Mouse (Mus musculus): ENCODE measurements around the gene Npcd. TPM values are rescaled to one million over a fixed set of nuclear protein-coding genes. Genes with fewer than 3 reads are reported as not detected.

Npcd gene
- polyA plus RNA-seq, 1 experiment = not detected

DNA sequence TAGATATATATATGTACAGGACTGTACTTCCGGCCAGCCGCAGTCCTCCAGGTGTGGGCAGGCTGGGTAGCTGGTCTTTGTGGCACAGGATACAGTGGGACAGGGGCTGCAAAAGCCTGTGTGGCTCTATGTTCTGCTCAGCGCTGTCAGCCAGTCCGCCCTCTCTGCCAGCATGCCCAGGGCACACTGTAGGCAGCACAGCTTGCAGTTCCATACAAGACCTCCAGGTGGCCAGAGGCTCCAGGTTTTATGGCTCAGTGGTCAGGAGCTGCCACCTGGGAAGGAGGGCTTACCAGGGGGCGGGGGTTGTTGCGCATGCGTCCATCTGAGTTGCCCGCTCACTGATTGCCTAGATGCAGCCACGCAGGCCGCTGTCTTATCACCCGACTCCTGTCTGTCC is 86.0 kb downstream of the Npcd start:
- no peaks in the 10 kb centered on the region for H3K36me3 ChIP-seq (ENCODE audit: control insufficient read depth, insufficient read depth, low read length)

DNA sequence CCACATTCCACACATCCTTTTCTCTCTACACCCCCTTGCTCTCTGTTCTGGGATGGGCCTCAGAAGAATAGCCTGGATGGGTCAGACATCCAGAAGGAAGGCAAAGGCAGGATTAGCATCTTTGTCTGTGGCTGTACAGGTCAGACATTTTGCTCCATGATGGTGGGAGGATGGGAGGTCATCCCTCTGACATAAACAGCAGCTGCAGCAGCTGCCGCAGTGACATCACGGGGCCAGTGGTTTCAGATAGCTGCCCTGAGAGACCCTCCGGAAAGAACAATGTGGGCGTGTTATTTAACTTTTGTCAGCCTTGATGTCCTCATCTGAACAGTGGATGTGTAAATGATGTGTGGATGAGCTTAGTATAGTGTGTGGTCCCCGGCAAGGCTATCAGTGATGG is 88.2 kb downstream of the Npcd start:
- Histone ChIP-seq H3K36me3 (ENCODE audit: control insufficient read depth, insufficient read depth, low read length) (no peaks in the 10 kb centered on the region), H3K27me3 (ENCODE audit: control insufficient read depth, insufficient read depth, low read length) (no peaks in the 10 kb centered on the region), H3K4me3 (ENCODE audit: control insufficient read depth, low read depth, low read length) (no peak overlapping the region), H3K27ac (ENCODE audit: control insufficient read depth, insufficient read depth, low read depth, low read length) (no peak overlapping the region), H3K4me1 (ENCODE audit: control insufficient read depth, insufficient read depth, low read length) (peaks cover 20% of the 10 kb centered on the region)
- no peak for TF ChIP-seq CTCF (IDR thresholded peaks at IDR 0.05; ENCODE audit: control insufficient read depth, insufficient read depth, insufficient replicate concordance, low read depth, low read length)
- TF ChIP-seq POLR2A (IDR thresholded peaks at IDR 0.05; ENCODE audit: control insufficient read depth, low read depth, low read length) = no peak

More for the DNA sequence above, 86.0 kb downstream of the Npcd start:
- Histone ChIP-seq H3K27me3 (ENCODE audit: control insufficient read depth, insufficient read depth, low read length) (no peaks in the 10 kb centered on the region), H3K4me3 (ENCODE audit: control insufficient read depth, low read depth, low read length) (no peak overlapping the region), H3K4me1 (ENCODE audit: control insufficient read depth, insufficient read depth, low read length) (peaks cover 6% of the 10 kb centered on the region), H3K27ac (ENCODE audit: control insufficient read depth, insufficient read depth, low read depth, low read length) (no peak overlapping the region)
- TF ChIP-seq CTCF (IDR thresholded peaks at IDR 0.05; ENCODE audit: control insufficient read depth, insufficient read depth, insufficient replicate concordance, low read depth, low read length) (peak; percentile 50; the same call in 1 of the 2 replicates), POLR2A (IDR thresholded peaks at IDR 0.05; ENCODE audit: control insufficient read depth, low read depth, low read length) (no peak)

DNA sequence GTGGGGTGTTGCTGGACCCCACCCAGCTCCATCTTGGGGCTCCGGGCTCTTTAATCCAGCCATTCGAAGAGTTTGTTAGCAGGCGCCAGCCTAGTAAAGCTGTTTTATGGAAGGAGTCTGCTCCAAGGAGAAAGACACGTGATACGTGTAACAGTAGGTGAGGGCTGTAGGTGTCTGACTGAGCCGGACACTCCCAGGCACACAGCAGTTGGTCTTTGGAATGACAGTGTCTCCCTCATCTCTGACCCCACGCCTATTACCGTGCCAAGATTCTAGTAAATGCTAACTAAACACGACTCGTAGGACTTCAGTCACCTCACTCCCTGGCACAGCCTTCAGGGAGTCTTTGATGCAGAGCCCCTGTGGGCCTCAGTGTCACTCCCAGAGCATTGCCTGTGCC is 88.7 kb downstream of the Npcd start:
- H3K27ac ChIP-seq (ENCODE audit: control insufficient read depth, insufficient read depth, low read depth, low read length) = no peak overlapping the region
- H3K27me3 ChIP-seq (ENCODE audit: control insufficient read depth, insufficient read depth, low read length) = no peaks in the 10 kb centered on the region
- no peaks in the 10 kb centered on the region for H3K36me3 ChIP-seq (ENCODE audit: control insufficient read depth, insufficient read depth, low read length)
- peaks cover 20% of the 10 kb centered on the region for H3K4me1 ChIP-seq (ENCODE audit: control insufficient read depth, insufficient read depth, low read length)
- no peak for TF ChIP-seq POLR2A (IDR thresholded peaks at IDR 0.05; ENCODE audit: control insufficient read depth, low read depth, low read length)
- TF ChIP-seq CTCF (IDR thresholded peaks at IDR 0.05; ENCODE audit: control insufficient read depth, insufficient read depth, insufficient replicate concordance, low read depth, low read length) = no peak
- H3K4me3 ChIP-seq (ENCODE audit: control insufficient read depth, low read depth, low read length) = no peak overlapping the region

DNA sequence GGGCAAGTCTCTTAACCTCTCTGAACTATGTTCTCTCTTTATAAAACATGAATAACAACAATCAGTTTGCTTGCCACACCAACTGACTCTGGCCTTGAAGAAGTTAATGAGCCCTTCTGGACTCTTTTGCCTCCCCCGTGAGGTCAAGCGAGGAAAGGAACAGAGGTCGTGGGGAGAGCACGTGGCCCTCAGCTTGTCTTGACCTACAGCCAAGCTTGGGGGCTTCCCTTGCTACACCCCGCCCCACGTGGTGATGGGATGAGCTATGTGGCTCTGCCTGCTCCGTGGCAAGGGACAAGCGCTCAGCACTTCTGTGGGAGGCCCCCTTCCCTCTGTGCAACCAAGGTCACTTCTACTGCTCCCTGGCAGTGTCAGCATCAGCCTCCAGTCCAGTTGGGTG is 89.3 kb downstream of the Npcd start:
- Histone ChIP-seq H3K27me3 (ENCODE audit: control insufficient read depth, insufficient read depth, low read length) (no peaks in the 10 kb centered on the region), H3K36me3 (ENCODE audit: control insufficient read depth, insufficient read depth, low read length) (no peaks in the 10 kb centered on the region), H3K4me1 (ENCODE audit: control insufficient read depth, insufficient read depth, low read length) (peaks cover 20% of the 10 kb centered on the region), H3K27ac (ENCODE audit: control insufficient read depth, insufficient read depth, low read depth, low read length) (peak overlapping the region; percentile 16; the same call in 1 of the 2 replicates), H3K4me3 (ENCODE audit: control insufficient read depth, low read depth, low read length) (no peak overlapping the region)
- TF ChIP-seq CTCF (IDR thresholded peaks at IDR 0.05; ENCODE audit: control insufficient read depth, insufficient read depth, insufficient replicate concordance, low read depth, low read length) (no peak), POLR2A (IDR thresholded peaks at IDR 0.05; ENCODE audit: control insufficient read depth, low read depth, low read length) (no peak)

- H3K27me3 ChIP-seq (ENCODE audit: control insufficient read depth, insufficient read depth, low read length) = no peaks in the 10 kb centered on the region
- peak overlapping the region; percentile 14; the same call in 1 of the 2 replicates for H3K27ac ChIP-seq (ENCODE audit: control insufficient read depth, insufficient read depth, low read depth, low read length)
- peaks cover 20% of the 10 kb centered on the region for H3K4me1 ChIP-seq (ENCODE audit: control insufficient read depth, insufficient read depth, low read length)
- H3K36me3 ChIP-seq (ENCODE audit: control insufficient read depth, insufficient read depth, low read length) = no peaks in the 10 kb centered on the region
- no peak; the same call in 1 of the 2 replicates for TF ChIP-seq POLR2A (IDR thresholded peaks at IDR 0.05; ENCODE audit: control insufficient read depth, low read depth, low read length)
- H3K4me3 ChIP-seq (ENCODE audit: control insufficient read depth, low read depth, low read length) = no peak overlapping the region
These were observed 90.0 kb downstream of the Npcd start for GRCm38 (mm10) chr15:79744001-79744400.

DNA sequence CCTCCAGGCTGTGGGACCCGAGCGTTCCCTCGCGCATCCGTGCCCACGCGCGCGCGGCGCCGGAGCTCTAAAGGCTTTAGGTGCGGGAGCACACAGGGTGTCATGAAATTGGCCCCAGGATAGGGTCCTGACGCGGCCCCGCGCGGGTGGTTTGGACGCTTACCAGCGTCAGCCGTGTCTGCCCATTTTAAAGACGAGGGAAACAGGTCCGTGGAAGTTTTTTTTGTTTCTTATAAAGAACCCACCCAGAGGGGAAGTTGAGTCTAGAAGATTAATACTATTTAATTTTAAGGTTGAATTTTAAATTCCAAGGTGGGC is 91.4 kb downstream of the Npcd start:
- H3K4me1 ChIP-seq (ENCODE audit: control insufficient read depth, insufficient read depth, low read length) = peaks cover 20% of the 10 kb centered on the region
- TF ChIP-seq CTCF (IDR thresholded peaks at IDR 0.05; ENCODE audit: control insufficient read depth, insufficient read depth, insufficient replicate concordance, low read depth, low read length) = no peak
- TF ChIP-seq POLR2A (IDR thresholded peaks at IDR 0.05; ENCODE audit: control insufficient read depth, low read depth, low read length) = no peak
- H3K27ac ChIP-seq (ENCODE audit: control insufficient read depth, insufficient read depth, low read depth, low read length) = peak overlapping the region; percentile 2; the same call in 1 of the 2 replicates
- H3K36me3 ChIP-seq (ENCODE audit: control insufficient read depth, insufficient read depth, low read length) = no peaks in the 10 kb centered on the region
- H3K27me3 ChIP-seq (ENCODE audit: control insufficient read depth, insufficient read depth, low read length) = no peaks in the 10 kb centered on the region
- H3K4me3 ChIP-seq (ENCODE audit: control insufficient read depth, low read depth, low read length) = peak overlapping the region; percentile 83

DNA sequence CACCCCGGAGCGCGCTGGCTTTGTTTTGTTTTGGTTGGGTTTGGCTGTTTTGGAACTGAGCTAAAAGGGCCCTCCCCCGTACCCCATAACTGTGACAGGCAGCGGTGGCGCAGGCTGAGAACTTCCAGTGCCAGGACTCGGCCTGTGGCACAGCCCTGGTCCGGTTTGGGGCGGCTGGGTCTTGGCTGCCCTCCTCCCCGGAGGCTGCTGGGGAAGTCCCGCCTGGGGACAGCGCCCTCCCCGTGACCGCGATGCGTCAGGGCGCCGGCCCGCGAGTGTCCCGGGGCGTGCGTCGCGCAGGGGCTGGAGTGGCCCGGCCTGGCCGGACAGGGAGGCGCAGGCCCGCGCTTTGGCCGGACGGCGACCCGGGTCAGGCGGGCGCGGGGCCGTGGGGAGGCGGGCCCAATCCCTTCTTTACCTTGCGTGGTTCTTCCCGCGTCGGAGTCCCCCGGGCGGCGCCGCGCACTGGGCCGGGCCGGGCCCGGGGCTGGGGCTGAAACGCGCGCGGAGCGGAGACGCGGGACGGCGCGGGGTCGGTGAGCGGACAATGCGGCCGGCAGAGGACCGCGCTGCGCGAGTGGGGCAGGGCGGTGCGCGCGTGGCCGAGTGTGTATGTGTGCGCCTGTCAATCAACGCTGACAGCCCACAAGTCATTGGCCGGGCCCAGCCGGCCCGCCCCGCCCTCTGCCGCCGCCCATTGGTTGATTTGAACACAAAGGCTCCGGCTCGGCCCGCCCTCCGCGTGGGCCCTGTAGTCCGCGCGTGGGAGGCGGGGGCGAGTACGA is 91.9 kb downstream of the Npcd start, which contains the start of gene Sun2:
TSS of gene Sun2 (minus strand) at position 616 of the 785 bp plus-strand sequence.
- H3K4me3 ChIP-seq (ENCODE audit: control insufficient read depth, low read depth, low read length) = peak within 1 kb of the TSS; percentile 83
- peak within 1 kb of the TSS; percentile 71 for H3K27ac ChIP-seq (ENCODE audit: control insufficient read depth, insufficient read depth, low read depth, low read length)
- H3K36me3 ChIP-seq (ENCODE audit: control insufficient read depth, insufficient read depth, low read length) = no peaks in the 10 kb centered on the region
- TF ChIP-seq POLR2A (IDR thresholded peaks at IDR 0.05; ENCODE audit: control insufficient read depth, low read depth, low read length) (peak; percentile 47; the same call in 1 of the 2 replicates), CTCF (IDR thresholded peaks at IDR 0.05; ENCODE audit: control insufficient read depth, insufficient read depth, insufficient replicate concordance, low read depth, low read length) (no peak)
- H3K27me3 ChIP-seq (ENCODE audit: control insufficient read depth, insufficient read depth, low read length) = no peaks in the 10 kb centered on the region
- H3K4me1 ChIP-seq (ENCODE audit: control insufficient read depth, insufficient read depth, low read length) = peaks cover 20% of the 10 kb centered on the region
